Mouse (Mus musculus) ES-Bruce4 (cell line): Measurements from ENCODE around the gene Fgfr2.

Experiments
- CTCF ChIP-seq: IDR thresholded peaks from one replicate; pipeline ENCODE4 v1.8.1; 2011; ENCODE audit warnings: low read depth, low read length
- EP300 ChIP-seq: IDR thresholded peaks from 2 replicates; pipeline ENCODE4 v1.6.1; 2011; ENCODE audit warnings: low read depth, low read length; ENCODE audit not compliant: insufficient read depth
- POLR2A ChIP-seq: IDR thresholded peaks from one replicate; pipeline ENCODE4 v1.8.1; 2011; ENCODE audit warnings: low read length; ENCODE audit not compliant: insufficient read depth

DNA sequence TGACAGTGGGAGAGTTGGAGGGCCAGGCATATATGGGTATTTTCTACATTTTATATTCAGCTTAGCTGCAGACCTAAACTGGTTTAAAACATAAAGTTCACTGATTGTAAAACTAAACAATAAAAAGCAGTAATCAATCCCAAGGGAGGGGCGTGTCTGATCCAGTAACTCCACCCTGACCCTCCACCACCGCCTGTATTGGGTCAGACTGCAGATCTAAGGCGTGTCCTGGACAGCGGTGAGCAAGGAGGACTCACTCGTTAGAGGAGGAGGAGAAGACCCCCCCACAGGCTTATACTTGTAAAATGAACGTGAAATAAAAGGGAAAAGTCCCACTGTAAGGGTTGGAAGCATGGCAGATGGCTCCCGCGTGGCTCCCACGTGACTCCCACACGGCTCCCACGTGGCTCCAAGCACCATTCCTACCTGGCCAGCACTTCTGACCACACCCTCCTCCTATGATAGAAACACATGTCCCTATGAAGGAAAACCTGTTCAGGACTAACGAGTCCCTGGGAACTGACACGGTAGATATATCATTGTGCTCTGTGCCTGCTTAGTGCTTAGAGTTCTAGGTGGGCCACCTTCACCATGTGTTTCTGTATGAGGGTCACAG is 2131.9 kb downstream of the Fgfr2 start:
- no peak for TF ChIP-seq CTCF
- TF ChIP-seq POLR2A = no peak
- no peak for TF ChIP-seq EP300
